Mouse (Mus musculus) kidney, embryonic 16.5 days (tissue): ENCODE data around the gene Tnfrsf21. TPM values are rescaled to one million over a fixed set of nuclear protein-coding genes. Genes with fewer than 3 reads are reported as not detected.
A peak's percentile ranks its signal among the peaks of the same experiment; 100 is the strongest.

Experiments
- ATAC-seq: fragments of 200-750 bp; cut with Nextera tagmentation; 2 replicates; pipeline ENCODE4 v1.8.0; 2017; ENCODE audit warnings: moderate TSS enrichment; ENCODE audit not compliant: low FRiP score, low TSS enrichment
- H3K27ac ChIP-seq: fragments of 300-500 bp; sonication (generic); 2 replicates; pipeline ENCODE4 v1.5.1; 2014; ENCODE audit warnings: low read length
- H3K27me3 ChIP-seq: fragments of 300-500 bp; sonication (generic); 2 replicates; pipeline ENCODE4 v1.6.1; 2014; ENCODE audit warnings: low read length, control low read depth, mixed read lengths; ENCODE audit not compliant: insufficient read depth
- H3K36me3 ChIP-seq: fragments of 300-500 bp; sonication (generic); 2 replicates; pipeline ENCODE4 v1.6.1; 2014; ENCODE audit warnings: low read length, control low read depth, mixed read lengths; ENCODE audit not compliant: insufficient read depth
- H3K4me1 ChIP-seq: fragments of 300-500 bp; sonication (generic); 2 replicates; pipeline ENCODE4 v1.6.1; 2014; ENCODE audit warnings: low read length, control low read depth, mixed read lengths; ENCODE audit not compliant: insufficient read depth
- H3K4me2 ChIP-seq: fragments of 300-500 bp; sonication (generic); replicated peaks from 2 replicates; pipeline ENCODE4 v1.6.1; 2014; ENCODE audit warnings: low read depth, low read length
- H3K4me3 ChIP-seq: fragments of 300-500 bp; sonication (generic); 2 replicates; pipeline ENCODE4 v1.5.1; 2014; ENCODE audit warnings: mild to moderate bottlenecking, low read length
- H3K9ac ChIP-seq: fragments of 300-500 bp; sonication (generic); replicated peaks from 2 replicates; pipeline ENCODE4 v1.6.1; 2014; ENCODE audit warnings: low read length
- H3K9me3 ChIP-seq: fragments of 300-500 bp; sonication (generic); 2 replicates; pipeline ENCODE4 v1.6.1; 2016; ENCODE audit warnings: low read length, control low read depth
- WGBS: fragments of 180-500 bp; shearing (Covaris S2); extraction: QIAGEN DNeasy Blood & Tissue Kit; methylation state at CpG from one replicate; pipeline ENCODE4 v1.1.7; 2014; 5-methylcytosine and 5-hydroxymethylcytosine counted together
- polyA plus RNA-seq: library from polyadenylated mRNA; unstranded; fragments of >200 nt; fragmentation: Nextera tagmentation; extraction: Ambion mirVana; gene quantifications from 2 replicates; pipeline ENCODE4 v1.2.1, GENCODE M21; 2015

Gene Tnfrsf21
- polyA plus RNA-seq, 1 experiment from 2014 or later = 65.1 TPM

GRCm38 (mm10) chr17:42989981-42990380 is 26.4 kb upstream of the Tnfrsf21 start:
- H3K36me3 ChIP-seq = no peaks in the 10 kb centered on the region
- 73% methylated on average over 4 of the region's 4 CpGs for WGBS
- H3K27me3 ChIP-seq = no peaks in the 10 kb centered on the region
- H3K4me1 ChIP-seq = peaks cover 9% of the 10 kb centered on the region; the same call in 1 of the 2 replicates
- H3K4me3 ChIP-seq = no peak overlapping the region
- H3K4me2 ChIP-seq = no peak overlapping the region
- no peaks in the 10 kb centered on the region; the same call in 1 of the 2 replicates for H3K9me3 ChIP-seq
- no peak overlapping the region for H3K27ac ChIP-seq
- H3K9ac ChIP-seq = no peak overlapping the region
- no peak for ATAC-seq

GRCm38 (mm10) chr17:42991112-42991511 is 25.2 kb upstream of the Tnfrsf21 start:
- no peak overlapping the region for H3K27ac ChIP-seq
- H3K27me3 ChIP-seq = no peaks in the 10 kb centered on the region
- 38% methylated on average over 11 of the region's 11 CpGs for WGBS
- H3K36me3 ChIP-seq = no peaks in the 10 kb centered on the region
- no peak overlapping the region for H3K4me2 ChIP-seq
- H3K9ac ChIP-seq = no peak overlapping the region
- ATAC-seq = peak; percentile 69
- peaks cover 9% of the 10 kb centered on the region; the same call in 1 of the 2 replicates for H3K4me1 ChIP-seq
- H3K9me3 ChIP-seq = no peaks in the 10 kb centered on the region; the same call in 1 of the 2 replicates
- H3K4me3 ChIP-seq = no peak overlapping the region

GRCm38 (mm10) chr17:42999446-42999977 is 16.8 kb upstream of the Tnfrsf21 start:
- WGBS = 62% methylated on average over 7 of the region's 7 CpGs
- Histone ChIP-seq H3K4me3 (no peak overlapping the region), H3K4me1 (no peaks in the 10 kb centered on the region), H3K27ac (no peak overlapping the region), H3K36me3 (no peaks in the 10 kb centered on the region), H3K4me2 (no peak overlapping the region), H3K9ac (no peak overlapping the region), H3K27me3 (no peaks in the 10 kb centered on the region), H3K9me3 (no peaks in the 10 kb centered on the region)
- no peak for ATAC-seq

DNA sequence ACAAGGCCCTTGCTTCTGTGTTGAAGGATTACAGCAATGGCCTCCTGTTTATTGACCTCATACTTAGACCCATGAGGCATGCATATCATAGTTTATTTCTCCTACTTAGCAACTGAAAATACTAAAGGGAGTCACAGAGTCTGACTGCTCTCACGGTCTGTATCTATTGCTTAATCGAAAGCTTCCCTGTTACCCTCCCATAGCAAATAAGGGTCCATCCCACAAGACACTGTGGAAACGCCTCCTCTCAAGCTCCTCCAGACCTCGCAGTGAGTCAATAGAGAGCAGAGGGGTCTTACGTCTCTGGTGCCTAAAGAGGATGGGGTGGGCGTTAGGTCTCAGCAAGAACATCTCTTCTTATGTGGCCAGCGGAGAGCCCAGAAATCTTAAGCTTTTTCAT is 15.8 kb upstream of the Tnfrsf21 start:
- WGBS = 90% methylated on average over 7 of the region's 7 CpGs
- Histone ChIP-seq H3K4me3 (no peak overlapping the region), H3K27me3 (no peaks in the 10 kb centered on the region), H3K9ac (no peak overlapping the region), H3K4me2 (no peak overlapping the region), H3K4me1 (no peaks in the 10 kb centered on the region), H3K36me3 (no peaks in the 10 kb centered on the region), H3K9me3 (no peaks in the 10 kb centered on the region), H3K27ac (no peak overlapping the region)
- ATAC-seq = no peak

DNA sequence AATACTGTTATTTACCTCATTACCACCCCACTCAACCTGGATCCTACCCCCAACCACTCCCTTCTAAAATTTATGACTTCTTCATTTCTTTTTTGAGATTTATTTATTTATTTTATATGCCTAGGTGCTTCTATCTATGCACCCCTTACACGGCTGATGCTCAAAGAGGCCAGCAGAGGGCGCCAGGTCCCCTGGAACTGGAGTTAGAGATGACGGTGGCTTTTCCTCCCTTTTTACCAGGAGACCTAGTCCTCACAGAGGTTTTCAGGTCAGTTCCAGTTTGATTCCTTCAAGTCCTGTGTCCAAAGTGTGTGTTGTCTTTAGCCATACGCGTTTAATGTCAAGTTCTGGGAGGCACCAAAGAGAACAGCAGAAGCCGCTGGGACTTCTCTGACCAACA is 3.6 kb upstream of the Tnfrsf21 start:
- no peaks in the 10 kb centered on the region for H3K9me3 ChIP-seq
- H3K36me3 ChIP-seq = no peaks in the 10 kb centered on the region
- H3K4me1 ChIP-seq = peaks cover 2% of the 10 kb centered on the region; the same call in 1 of the 2 replicates
- no peak overlapping the region for H3K4me3 ChIP-seq
- H3K27ac ChIP-seq = no peak overlapping the region
- H3K27me3 ChIP-seq = no peaks in the 10 kb centered on the region
- H3K9ac ChIP-seq = no peak overlapping the region
- H3K4me2 ChIP-seq = no peak overlapping the region
- no peak for ATAC-seq
- WGBS = 18% methylated on average over 6 of the region's 6 CpGs

- no peaks in the 10 kb centered on the region for H3K27me3 ChIP-seq
- H3K36me3 ChIP-seq = peaks cover 12% of the 10 kb centered on the region
- WGBS = under 1% methylated on average over 40 of the region's 40 CpGs
- H3K9me3 ChIP-seq = no peaks in the 10 kb centered on the region
- H3K4me1 ChIP-seq = peaks cover 13% of the 10 kb centered on the region; the same call in 1 of the 2 replicates
- peak overlapping the region; percentile 75 for H3K4me3 ChIP-seq
- H3K4me2 ChIP-seq = peak overlapping the region; percentile 87
- peak; percentile 35; the same call in 1 of the 2 replicates for ATAC-seq
- peak overlapping the region; percentile 94 for H3K9ac ChIP-seq
- no peak overlapping the region; the same call in 1 of the 2 replicates for H3K27ac ChIP-seq
Measured at GRCm38 (mm10) chr17:43017341-43018052, 1.1 kb downstream of the Tnfrsf21 start.

DNA sequence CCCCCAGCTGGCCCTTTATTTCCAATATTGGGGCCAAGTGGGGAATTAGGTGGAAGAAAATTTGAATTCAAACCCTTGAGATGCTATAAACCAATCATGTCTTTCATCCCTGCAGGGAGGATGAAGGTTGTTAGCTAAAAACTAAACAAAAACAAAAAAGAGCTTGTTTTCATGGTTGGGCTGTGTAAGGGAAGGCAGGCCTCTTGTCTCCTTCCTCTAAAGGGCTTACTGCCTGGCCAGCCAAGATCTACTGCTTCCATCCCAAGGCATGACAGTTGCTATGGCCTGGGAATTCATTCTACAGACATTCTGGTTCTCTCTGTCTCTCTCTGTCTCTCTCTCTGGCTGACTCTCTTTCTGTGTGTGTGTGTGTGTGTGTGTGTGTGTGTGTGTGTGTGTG is 1.7 kb downstream of the Tnfrsf21 start:
- Histone ChIP-seq H3K36me3 (peaks cover 12% of the 10 kb centered on the region), H3K9ac (peak overlapping the region; percentile 94), H3K27ac (no peak overlapping the region), H3K4me1 (peaks cover 13% of the 10 kb centered on the region; the same call in 1 of the 2 replicates), H3K4me3 (peak overlapping the region; percentile 75), H3K4me2 (peak overlapping the region; percentile 87), H3K27me3 (no peaks in the 10 kb centered on the region), H3K9me3 (no peaks in the 10 kb centered on the region)
- no peak for ATAC-seq

GRCm38 (mm10) chr17:43019660-43020059 is 3.3 kb downstream of the Tnfrsf21 start:
- no peak overlapping the region for H3K4me2 ChIP-seq
- H3K4me1 ChIP-seq = peaks cover 23% of the 10 kb centered on the region
- no peak overlapping the region for H3K9ac ChIP-seq
- no peaks in the 10 kb centered on the region for H3K27me3 ChIP-seq
- 86% methylated on average over 9 of the region's 9 CpGs for WGBS
- no peak overlapping the region for H3K27ac ChIP-seq
- ATAC-seq = no peak
- no peak overlapping the region for H3K4me3 ChIP-seq
- no peaks in the 10 kb centered on the region for H3K9me3 ChIP-seq
- peaks cover 12% of the 10 kb centered on the region for H3K36me3 ChIP-seq

GRCm38 (mm10) chr17:43021017-43021416 is 4.7 kb downstream of the Tnfrsf21 start:
- Histone ChIP-seq H3K27ac (no peak overlapping the region), H3K4me3 (no peak overlapping the region), H3K9ac (no peak overlapping the region), H3K4me1 (peaks cover 37% of the 10 kb centered on the region), H3K36me3 (peaks cover 12% of the 10 kb centered on the region), H3K9me3 (no peaks in the 10 kb centered on the region), H3K4me2 (no peak overlapping the region), H3K27me3 (no peaks in the 10 kb centered on the region)
- WGBS = 95% methylated on average over 5 of the region's 5 CpGs
- no peak for ATAC-seq

DNA sequence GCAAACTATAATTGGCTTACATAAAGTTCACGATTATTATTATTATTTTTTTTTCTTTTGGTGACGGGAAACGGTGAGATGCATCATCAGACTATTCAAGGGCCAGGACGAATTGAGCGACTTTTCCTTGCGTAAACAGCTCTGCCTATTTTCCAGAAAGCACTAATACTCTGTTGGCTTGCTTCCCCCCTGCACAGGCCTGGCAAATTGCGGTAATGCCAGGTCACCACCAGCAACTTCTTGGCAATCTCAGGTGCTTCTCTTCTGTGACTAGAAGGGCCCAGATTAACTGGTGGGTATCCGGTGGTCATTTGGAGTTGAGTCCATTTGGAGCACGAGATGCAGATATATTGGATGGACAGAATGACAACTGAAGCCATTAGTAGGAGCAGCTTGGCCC is 5.7 kb downstream of the Tnfrsf21 start:
- Histone ChIP-seq H3K4me2 (no peak overlapping the region), H3K4me1 (peaks cover 42% of the 10 kb centered on the region), H3K4me3 (no peak overlapping the region), H3K27ac (no peak overlapping the region), H3K9me3 (no peaks in the 10 kb centered on the region), H3K27me3 (no peaks in the 10 kb centered on the region), H3K36me3 (peaks cover 12% of the 10 kb centered on the region), H3K9ac (no peak overlapping the region)
- 95% methylated on average over 9 of the region's 9 CpGs for WGBS
- no peak for ATAC-seq
